Mouse (Mus musculus): ENCODE data around the gene Daxx. TPM values are rescaled to one million over a fixed set of nuclear protein-coding genes. Genes with fewer than 3 reads are reported as not detected.
A peak's percentile ranks its signal among the peaks of the same experiment; 100 is the strongest.

Daxx gene
- total RNA-seq, 1 experiment from 2014 or later, result 81.8 TPM

DNA sequence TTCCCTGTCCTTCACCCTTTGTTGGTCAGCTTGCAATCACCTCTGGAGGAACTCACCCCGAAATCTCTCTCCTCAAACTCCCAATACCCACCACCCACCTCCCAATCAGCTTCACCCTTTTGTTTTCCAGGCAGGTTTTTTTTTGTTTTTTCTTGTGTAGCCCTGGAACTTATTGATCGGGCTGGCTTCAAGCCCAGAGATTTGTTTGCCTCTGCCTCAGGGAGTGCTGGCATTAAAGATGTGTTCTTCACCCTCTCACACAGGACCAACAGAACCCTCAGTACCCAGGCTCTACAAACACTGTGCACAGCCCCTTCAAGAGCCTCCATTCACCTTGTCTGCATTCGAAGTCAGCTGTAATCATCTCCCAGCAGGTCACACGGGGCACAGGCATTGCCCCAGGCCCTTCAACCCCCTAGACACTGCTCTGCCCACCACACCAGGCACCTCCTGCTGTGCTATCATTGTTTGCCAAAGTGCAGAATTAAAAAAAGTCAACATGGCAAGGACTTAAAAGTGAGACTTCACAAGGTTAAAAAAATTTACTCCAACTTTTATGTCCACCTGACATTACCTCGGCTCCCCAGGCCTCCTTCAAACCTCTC, 44.8 kb downstream of the Daxx start:
- ATAC-seq (ENCODE audit: extremely low read depth, insufficient number of reproducible peaks, low FRiP score, poor library complexity, severe bottlenecking), result no peak

DNA sequence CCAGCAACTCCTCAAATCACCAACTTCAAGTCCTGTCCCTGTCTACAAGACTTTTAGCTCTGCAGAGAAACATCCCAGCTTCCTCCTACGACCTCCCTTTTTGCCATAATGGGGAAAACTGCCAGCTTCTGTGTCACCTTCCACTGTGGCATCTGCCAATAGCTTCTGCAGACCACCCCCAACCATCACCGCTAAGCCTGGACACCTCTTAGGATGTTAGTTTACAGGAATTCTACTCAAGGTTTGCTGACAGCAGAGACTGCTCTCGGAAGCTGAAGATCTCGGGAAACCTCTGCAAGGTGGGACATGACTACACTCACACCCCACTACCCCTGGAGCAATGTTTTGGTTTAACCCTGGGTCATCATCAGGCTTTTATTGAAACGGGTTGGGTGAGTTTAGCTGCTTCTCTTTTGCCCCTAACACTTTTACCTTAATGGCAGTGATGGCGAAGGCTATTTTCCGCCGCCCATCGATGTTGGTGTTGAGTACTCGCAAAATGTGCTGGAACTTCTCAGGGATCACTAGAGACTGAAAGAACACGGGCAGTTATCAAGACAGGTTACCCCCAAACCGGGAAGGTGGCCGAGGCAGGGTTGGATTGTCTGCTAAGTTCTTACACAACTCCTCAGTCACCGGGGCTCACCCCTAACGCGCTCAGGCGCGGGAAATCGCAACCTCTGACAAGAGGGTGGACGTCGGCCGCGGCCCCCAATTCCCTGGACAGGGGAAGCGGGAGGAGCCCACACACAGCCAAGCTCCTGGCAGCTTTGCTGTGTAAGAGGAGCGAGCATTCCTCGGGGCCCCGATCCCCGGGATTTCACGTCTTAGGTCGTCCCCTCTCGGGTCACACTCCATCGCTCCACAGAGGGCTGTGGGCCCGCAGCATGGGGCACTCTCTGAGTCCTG, 45.7 kb downstream of the Daxx start:
- no peak for ATAC-seq (ENCODE audit: extremely low read depth, insufficient number of reproducible peaks, low FRiP score, poor library complexity, severe bottlenecking)

DNA sequence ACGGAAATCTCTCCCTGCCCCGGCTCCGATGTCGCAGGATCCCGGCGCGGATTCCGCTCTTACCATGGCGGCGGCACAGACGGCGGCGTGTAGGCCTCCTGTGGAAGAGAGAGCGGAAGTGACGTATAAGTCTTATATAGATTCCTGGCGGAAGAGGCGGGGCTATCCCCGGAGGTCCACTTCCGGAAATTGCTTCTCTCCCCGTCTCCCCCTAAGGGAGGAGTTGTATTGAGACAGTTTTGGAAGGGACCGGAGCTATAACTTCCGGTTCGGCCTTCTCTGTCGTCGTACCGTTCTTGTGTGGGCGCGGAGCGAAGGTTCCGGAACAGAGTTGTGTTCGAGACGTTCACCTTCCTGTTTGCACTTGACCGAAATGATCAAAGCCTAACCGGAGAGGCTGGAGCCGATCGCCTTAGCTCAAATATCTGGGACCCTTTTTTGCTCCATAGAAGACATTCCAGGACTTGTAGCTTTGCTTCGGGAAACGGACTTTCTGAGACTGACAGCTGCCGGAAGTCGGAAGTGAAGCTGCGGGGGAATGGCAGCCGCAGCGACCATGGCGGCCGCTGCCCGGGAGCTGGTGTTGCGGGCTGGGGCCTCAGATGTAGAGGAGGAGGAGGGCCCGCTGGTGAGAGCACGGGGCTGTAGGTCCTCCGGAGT, 46.5 kb downstream of the Daxx start, which contains the start of the genes Vps52 and Rps18:
Gene Vps52, plus strand, starts transcription at position 258 of the 660 bp plus-strand sequence.
Gene Rps18, minus strand, starts transcription at position 447 of the 660 bp plus-strand sequence.
- peak; percentile 91 for ATAC-seq (ENCODE audit: extremely low read depth, insufficient number of reproducible peaks, low FRiP score, poor library complexity, severe bottlenecking)

DNA sequence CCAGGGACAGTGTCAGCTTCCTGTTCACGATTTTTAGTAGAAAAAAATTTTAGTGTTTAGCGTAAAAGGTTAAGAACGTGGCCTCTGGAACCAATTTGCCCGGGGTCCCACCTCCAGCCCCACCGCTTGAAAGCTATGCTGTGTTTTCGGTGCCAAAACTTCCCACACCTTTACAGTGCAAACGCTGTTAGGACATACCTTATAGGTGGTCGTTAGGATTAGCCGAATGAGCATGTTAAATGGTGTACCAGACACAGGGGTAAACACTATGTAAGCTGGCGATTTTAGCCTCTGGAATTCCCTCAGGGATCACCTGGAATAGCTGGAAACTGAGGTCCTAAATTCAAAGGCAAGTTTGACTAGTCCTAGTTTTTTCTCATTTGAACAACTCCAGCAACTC, 47.1 kb downstream of the Daxx start:
- ATAC-seq (ENCODE audit: extremely low read depth, insufficient number of reproducible peaks, low FRiP score, poor library complexity, severe bottlenecking), result no peak

DNA sequence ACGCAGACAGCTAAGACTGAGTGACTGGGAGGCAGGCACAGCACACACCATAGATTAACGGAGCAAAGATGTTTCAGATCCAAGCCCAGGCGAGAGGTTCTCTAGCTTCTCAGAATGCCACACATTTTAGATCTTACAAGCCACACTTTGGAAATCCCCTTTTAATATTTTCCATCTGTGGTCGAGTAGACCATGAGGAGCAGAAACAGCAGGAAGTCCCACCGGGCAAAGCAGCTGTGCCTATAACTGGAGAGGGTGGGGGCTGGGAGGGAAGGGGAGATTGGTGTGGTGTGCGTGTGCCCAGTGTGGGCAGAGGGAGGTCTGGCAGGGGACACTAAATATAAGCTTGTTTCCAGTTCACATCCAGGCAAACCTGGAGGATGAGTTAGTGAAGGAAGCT, 48.3 kb downstream of the Daxx start:
- ATAC-seq (ENCODE audit: extremely low read depth, insufficient number of reproducible peaks, low FRiP score, poor library complexity, severe bottlenecking), result no peak

DNA sequence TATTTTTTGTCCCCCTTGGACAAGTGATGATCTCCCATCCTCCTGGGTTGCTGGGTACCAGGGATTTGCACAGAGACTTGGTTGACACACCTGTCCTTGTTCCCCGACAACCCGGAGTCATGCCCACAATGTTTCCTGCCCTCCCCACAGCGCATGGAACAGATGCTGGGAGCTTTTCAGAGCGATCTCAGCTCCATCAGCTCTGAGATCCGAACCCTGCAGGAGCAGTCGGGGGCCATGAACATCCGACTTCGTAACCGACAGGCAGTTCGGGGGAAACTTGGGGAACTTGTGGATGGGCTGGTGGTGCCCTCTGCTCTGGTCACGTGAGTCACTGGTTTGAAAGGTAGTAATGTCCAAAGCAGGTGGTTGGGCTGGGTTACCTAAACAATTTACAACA, 49.2 kb downstream of the Daxx start:
- ATAC-seq (ENCODE audit: extremely low read depth, insufficient number of reproducible peaks, low FRiP score, poor library complexity, severe bottlenecking), result no peak

DNA sequence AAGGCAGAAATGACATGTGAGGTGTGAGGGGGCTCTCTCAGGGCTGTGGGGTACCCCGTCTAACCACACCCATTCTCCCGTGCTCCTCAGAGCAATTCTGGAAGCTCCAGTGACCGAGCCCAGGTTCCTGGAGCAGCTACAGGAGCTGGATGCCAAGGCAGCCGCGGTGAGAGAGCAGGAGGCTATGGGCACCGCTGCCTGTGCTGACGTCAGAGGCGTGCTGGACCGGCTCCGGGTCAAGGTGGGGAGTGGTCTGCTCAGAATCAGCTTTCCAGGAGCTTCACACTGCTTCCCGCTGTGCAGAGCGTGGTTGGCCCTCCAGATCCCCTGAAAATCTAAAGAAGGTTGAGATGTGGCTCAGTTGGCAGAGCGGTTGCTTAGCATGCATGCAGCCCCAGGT, 49.9 kb downstream of the Daxx start:
- no peak for ATAC-seq (ENCODE audit: extremely low read depth, insufficient number of reproducible peaks, low FRiP score, poor library complexity, severe bottlenecking)

DNA sequence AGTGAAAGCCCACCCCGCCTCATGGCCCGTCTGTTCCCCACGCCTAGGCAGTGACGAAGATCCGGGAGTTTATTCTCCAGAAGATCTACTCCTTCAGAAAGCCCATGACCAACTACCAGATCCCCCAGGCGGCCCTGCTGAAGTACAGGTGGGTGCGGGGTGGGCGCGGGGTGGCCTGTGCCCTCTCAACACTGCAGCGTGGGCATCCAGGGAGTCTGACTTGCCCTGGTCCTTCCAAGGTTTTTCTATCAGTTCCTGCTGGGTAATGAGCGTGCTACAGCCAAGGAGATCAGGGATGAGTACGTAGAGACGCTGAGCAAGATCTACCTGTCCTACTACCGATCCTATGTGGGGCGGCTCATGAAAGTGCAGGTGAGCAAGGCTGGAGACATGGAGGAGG, 50.7 kb downstream of the Daxx start:
- ATAC-seq (ENCODE audit: extremely low read depth, insufficient number of reproducible peaks, low FRiP score, poor library complexity, severe bottlenecking), result no peak

DNA sequence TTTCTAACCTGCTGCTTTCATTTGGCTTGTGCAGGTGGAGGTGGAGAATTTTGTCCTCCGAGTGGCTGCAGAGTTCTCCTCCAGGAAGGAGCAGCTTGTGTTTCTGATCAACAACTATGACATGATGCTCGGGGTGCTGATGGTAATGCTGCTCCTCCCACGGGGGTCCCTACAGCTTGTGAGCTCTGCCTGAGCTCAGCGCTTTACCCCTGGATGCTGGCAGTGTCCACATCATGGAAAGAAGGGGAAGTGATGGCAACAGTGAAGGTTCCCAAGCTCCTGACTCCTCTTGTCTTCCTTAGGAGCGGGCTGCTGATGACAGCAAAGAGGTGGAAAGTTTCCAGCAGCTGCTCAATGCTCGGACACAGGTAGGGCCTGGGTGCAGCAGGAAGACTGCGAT, 53.7 kb downstream of the Daxx start:
- ATAC-seq (ENCODE audit: extremely low read depth, insufficient number of reproducible peaks, low FRiP score, poor library complexity, severe bottlenecking), result no peak

Other genes with a start within 250 kb of the Daxx start
- 247 and 353 TPM in 2 replicates for gene Hnrnpm, start 222.6 kb upstream of the Daxx start, total RNA-seq (2017)
- gene March2, start 190.7 kb upstream of the Daxx start, total RNA-seq (2017), result 62.6 and 68.3 TPM in 2 replicates
- gene Rab11b, start 148.9 kb upstream of the Daxx start, total RNA-seq (2017), result 33.9 and 50.0 TPM in 2 replicates
- 2.3 TPM in 1 of 2 replicates, not detected in the other for gene Angptl4, start 127.6 kb upstream of the Daxx start, total RNA-seq (2017)
- 3.1 and 4.0 TPM in 2 replicates for gene Kank3, start 98.9 kb upstream of the Daxx start, total RNA-seq (2017)
- gene Rps28, start 84.9 kb upstream of the Daxx start, total RNA-seq (2017), result 701 and 811 TPM in 2 replicates
- gene Ndufa7, start 84.8 kb upstream of the Daxx start, total RNA-seq (2017), result 138 and 155 TPM in 2 replicates
- 1.6 and 2.9 TPM in 2 replicates for gene Cd320, start 66.3 kb upstream of the Daxx start, total RNA-seq (2017)
- gene Gm7029, start 35.6 kb upstream of the Daxx start, total RNA-seq (2017), result not detected in 2 replicates
- 0.86 and 3.0 TPM in 2 replicates for gene Kifc1, start 18.8 kb upstream of the Daxx start, total RNA-seq (2017)
- 0.93 TPM in 1 of 2 replicates, not detected in the other for gene Platr17, start 4.3 kb upstream of the Daxx start, total RNA-seq (2017)
- gene Tapbp, start 6.5 kb downstream of the Daxx start, total RNA-seq (2017), result 198 and 225 TPM in 2 replicates
- 39.3 and 41.3 TPM in 2 replicates for gene Zbtb22, start 6.5 kb downstream of the Daxx start, total RNA-seq (2017)
- 146 and 180 TPM in 2 replicates for gene Rgl2, start 20.1 kb downstream of the Daxx start, total RNA-seq (2017)
- gene Pfdn6, start 30.9 kb downstream of the Daxx start, total RNA-seq (2017), result 63.5 and 71.6 TPM in 2 replicates
- gene Wdr46, start 31.2 kb downstream of the Daxx start, total RNA-seq (2017), result 16.1 and 24.2 TPM in 2 replicates
- gene B3galt4, start 42.1 kb downstream of the Daxx start, total RNA-seq (2017), result 7.1 and 7.7 TPM in 2 replicates
- gene Vps52, start 46.4 kb downstream of the Daxx start, total RNA-seq (2017), result 31.5 and 40.8 TPM in 2 replicates
- gene Rps18, start 46.6 kb downstream of the Daxx start, total RNA-seq (2017), result 780 and 810 TPM in 2 replicates
- 1,803 and 2,030 TPM in 2 replicates for gene H2-K1, start 90.9 kb downstream of the Daxx start, total RNA-seq (2017)
- gene Ring1, start 115.3 kb downstream of the Daxx start, total RNA-seq (2017), result 14.8 and 24.3 TPM in 2 replicates
- 89.7 and 114 TPM in 2 replicates for gene H2-Ke6, start 118.6 kb downstream of the Daxx start, total RNA-seq (2017)
- gene Slc39a7, start 122.3 kb downstream of the Daxx start, total RNA-seq (2017), result 65.5 and 69.1 TPM in 2 replicates
- 65.3 and 70.2 TPM in 2 replicates for gene Rxrb, start 122.4 kb downstream of the Daxx start, total RNA-seq (2017)
- 10.4 and 13.0 TPM in 2 replicates for gene Col11a2, start 130.0 kb downstream of the Daxx start, total RNA-seq (2017)
- 119 and 138 TPM in 2 replicates for gene H2-Oa, start 182.9 kb downstream of the Daxx start, total RNA-seq (2017)
- gene H2-DMa, start 210.1 kb downstream of the Daxx start, total RNA-seq (2017), result 221 and 234 TPM in 2 replicates
- 714 and 721 TPM in 2 replicates for gene Brd2, start 213.2 kb downstream of the Daxx start, total RNA-seq (2017)
- gene H2-DMb2, start 233.9 kb downstream of the Daxx start, total RNA-seq (2017), result 699 and 729 TPM in 2 replicates
- 278 and 300 TPM in 2 replicates for gene H2-DMb1, start 243.7 kb downstream of the Daxx start, total RNA-seq (2017)

Measured in neutrophil, adult 5-6 weeks (primary cell).